Mouse (Mus musculus): Measurements from ENCODE around the gene Mbip.
A peak's percentile ranks its signal among the peaks of the same experiment; 100 is the strongest.

Gene Mbip

DNA sequence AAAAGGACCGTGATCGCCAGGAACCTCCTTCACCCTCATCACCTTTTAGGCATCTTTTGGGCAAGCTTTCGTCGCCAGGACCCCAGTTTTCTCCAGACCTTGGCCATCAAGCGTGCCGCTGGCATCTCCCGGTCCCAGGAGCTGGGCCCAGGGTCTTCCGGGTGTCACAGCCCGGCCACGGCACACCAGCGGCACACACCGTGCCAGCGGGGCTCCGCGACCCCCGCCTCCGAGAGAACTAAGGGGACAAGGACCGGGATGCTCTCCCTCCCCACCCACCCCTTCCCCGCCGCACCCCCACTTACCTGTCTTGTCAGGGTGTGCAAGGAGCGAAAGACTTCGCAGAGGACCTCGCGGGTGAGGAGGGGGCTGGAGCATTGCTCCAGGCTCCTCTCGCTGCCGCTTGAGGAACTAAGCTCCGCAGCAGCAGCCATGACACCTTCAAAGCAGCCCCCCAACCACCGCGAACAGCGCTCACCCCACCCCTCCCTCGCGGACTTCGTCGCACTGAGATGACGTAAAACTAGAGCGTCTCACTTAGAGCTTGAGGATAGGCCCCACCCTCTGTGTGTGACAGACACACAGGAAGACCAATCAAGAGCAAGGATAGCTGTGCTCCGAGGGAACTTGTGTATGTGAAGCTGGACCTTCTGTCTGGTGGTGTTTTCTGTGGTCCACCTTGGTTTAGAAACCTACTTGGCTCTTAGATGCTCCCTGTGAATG is at the start of gene Mbip:
Gene Mbip, minus strand, starts transcription at position 528 of the 723 bp plus-strand sequence.
- no peak for TF ChIP-seq CTCF (conservative IDR thresholded peaks at IDR 0.05; ENCODE audit: low read length)
- no peak for TF ChIP-seq POU5F1 (IDR thresholded peaks at IDR 0.05; ENCODE audit: borderline replicate concordance, low read length)
- TF ChIP-seq NANOG (IDR thresholded peaks at IDR 0.05; ENCODE audit: borderline replicate concordance, low read length), result no peak
- Histone ChIP-seq H3K9me3 (ENCODE audit: low read length) (no peaks in the 10 kb centered on the region), H3K36me3 (ENCODE audit: insufficient read depth, low read length) (no peaks in the 10 kb centered on the region), H3K4me3 (replicated peaks; ENCODE audit: low read length) (peak within 1 kb of the TSS; percentile 96), H3K27me3 (ENCODE audit: insufficient read depth, low read length) (no peaks in the 10 kb centered on the region), H3K4me1 (replicated peaks; ENCODE audit: low read depth, low read length) (peaks cover 10% of the 10 kb centered on the region)

- Histone ChIP-seq H3K4me3 (replicated peaks; ENCODE audit: low read length) (no peak overlapping the region), H3K4me1 (replicated peaks; ENCODE audit: low read depth, low read length) (no peaks in the 10 kb centered on the region), H3K9me3 (ENCODE audit: low read length) (no peaks in the 10 kb centered on the region), H3K36me3 (ENCODE audit: insufficient read depth, low read length) (no peaks in the 10 kb centered on the region), H3K27me3 (ENCODE audit: insufficient read depth, low read length) (no peaks in the 10 kb centered on the region)
- TF ChIP-seq POU5F1 (IDR thresholded peaks at IDR 0.05; ENCODE audit: borderline replicate concordance, low read length) (no peak), NANOG (IDR thresholded peaks at IDR 0.05; ENCODE audit: borderline replicate concordance, low read length) (no peak)
Observed at GRCm38 (mm10) chr12:56387647-56388205, 42.0 kb upstream of the Mbip start.

DNA sequence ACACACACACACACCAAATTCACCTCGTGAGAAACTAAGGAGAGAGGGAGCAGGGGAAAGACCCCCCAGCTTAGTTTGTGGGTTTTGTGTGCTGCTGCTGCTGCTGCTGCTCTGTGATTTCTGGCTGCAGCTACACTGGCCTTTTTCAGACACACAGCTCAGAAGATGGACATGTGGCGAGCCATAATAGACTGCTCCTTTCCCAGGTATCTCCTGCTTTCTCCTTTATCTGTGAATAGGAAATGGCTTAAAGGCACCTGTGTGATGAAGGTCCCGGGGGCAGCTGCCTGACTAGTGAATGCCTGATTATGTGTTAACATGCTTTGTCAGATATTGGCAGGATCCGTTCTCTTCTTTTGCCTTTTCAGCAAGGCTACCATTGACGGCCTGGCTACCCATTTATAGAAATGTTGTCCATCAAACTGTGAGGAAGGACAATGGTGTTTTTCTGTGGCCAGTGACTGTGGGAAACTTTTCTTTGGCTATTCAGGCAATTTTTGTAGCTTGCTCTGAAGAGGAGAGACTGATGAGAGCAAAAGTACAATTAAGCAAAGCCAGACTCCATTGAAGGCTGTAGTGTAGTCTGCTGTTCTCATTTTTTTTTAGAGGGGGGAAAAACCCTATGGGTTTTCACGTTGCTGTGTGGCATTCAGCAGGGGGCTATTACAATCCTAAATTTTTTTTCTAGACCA is 41.4 kb upstream of the Mbip start:
- Histone ChIP-seq H3K27me3 (ENCODE audit: insufficient read depth, low read length) (no peaks in the 10 kb centered on the region), H3K9me3 (ENCODE audit: low read length) (no peaks in the 10 kb centered on the region), H3K4me1 (replicated peaks; ENCODE audit: low read depth, low read length) (no peaks in the 10 kb centered on the region), H3K4me3 (replicated peaks; ENCODE audit: low read length) (no peak overlapping the region), H3K36me3 (ENCODE audit: insufficient read depth, low read length) (no peaks in the 10 kb centered on the region)
- no peak for TF ChIP-seq CTCF (conservative IDR thresholded peaks at IDR 0.05; ENCODE audit: low read length)
- no peak for TF ChIP-seq NANOG (IDR thresholded peaks at IDR 0.05; ENCODE audit: borderline replicate concordance, low read length)
- no peak for TF ChIP-seq POU5F1 (IDR thresholded peaks at IDR 0.05; ENCODE audit: borderline replicate concordance, low read length)

GRCm38 (mm10) chr12:56344771-56345314 is 851 bp downstream of the Mbip start:
- H3K9me3 ChIP-seq (ENCODE audit: low read length), result no peaks in the 10 kb centered on the region
- H3K4me3 ChIP-seq (replicated peaks; ENCODE audit: low read length), result peak overlapping the region; percentile 96
- TF ChIP-seq POU5F1 (IDR thresholded peaks at IDR 0.05; ENCODE audit: borderline replicate concordance, low read length), result no peak
- no peak for TF ChIP-seq NANOG (IDR thresholded peaks at IDR 0.05; ENCODE audit: borderline replicate concordance, low read length)
- no peak for TF ChIP-seq CTCF (conservative IDR thresholded peaks at IDR 0.05; ENCODE audit: low read length)
- H3K27me3 ChIP-seq (ENCODE audit: insufficient read depth, low read length), result no peaks in the 10 kb centered on the region
- H3K36me3 ChIP-seq (ENCODE audit: insufficient read depth, low read length), result 0 out of 2 replicates have a peak, but pooled peaks cover 5% of the 10 kb centered on the region
- H3K4me1 ChIP-seq (replicated peaks; ENCODE audit: low read depth, low read length), result peaks cover 13% of the 10 kb centered on the region

- no peaks in the 10 kb centered on the region for H3K9me3 ChIP-seq (ENCODE audit: low read length)
- no peak overlapping the region for H3K4me3 ChIP-seq (replicated peaks; ENCODE audit: low read length)
- peaks cover 12% of the 10 kb centered on the region for H3K4me1 ChIP-seq (replicated peaks; ENCODE audit: low read depth, low read length)
- TF ChIP-seq NANOG (IDR thresholded peaks at IDR 0.05; ENCODE audit: borderline replicate concordance, low read length), result no peak
- no peak for TF ChIP-seq CTCF (conservative IDR thresholded peaks at IDR 0.05; ENCODE audit: low read length)
- TF ChIP-seq POU5F1 (IDR thresholded peaks at IDR 0.05; ENCODE audit: borderline replicate concordance, low read length), result no peak
- peaks cover 45% of the 10 kb centered on the region for H3K36me3 ChIP-seq (ENCODE audit: insufficient read depth, low read length)
- no peaks in the 10 kb centered on the region for H3K27me3 ChIP-seq (ENCODE audit: insufficient read depth, low read length)
Observed at GRCm38 (mm10) chr12:56339295-56340056, 6.2 kb downstream of the Mbip start.

- H3K27me3 ChIP-seq (ENCODE audit: insufficient read depth, low read length), result no peaks in the 10 kb centered on the region
- no peaks in the 10 kb centered on the region for H3K9me3 ChIP-seq (ENCODE audit: low read length)
- TF ChIP-seq POU5F1 (IDR thresholded peaks at IDR 0.05; ENCODE audit: borderline replicate concordance, low read length) (no peak), NANOG (IDR thresholded peaks at IDR 0.05; ENCODE audit: borderline replicate concordance, low read length) (no peak), CTCF (conservative IDR thresholded peaks at IDR 0.05; ENCODE audit: low read length) (no peak)
- H3K4me1 ChIP-seq (replicated peaks; ENCODE audit: low read depth, low read length), result no peaks in the 10 kb centered on the region
- H3K36me3 ChIP-seq (ENCODE audit: insufficient read depth, low read length), result peaks cover 81% of the 10 kb centered on the region
- no peak overlapping the region for H3K4me3 ChIP-seq (replicated peaks; ENCODE audit: low read length)
Observed at GRCm38 (mm10) chr12:56333461-56333860, 12.2 kb downstream of the Mbip start.

DNA sequence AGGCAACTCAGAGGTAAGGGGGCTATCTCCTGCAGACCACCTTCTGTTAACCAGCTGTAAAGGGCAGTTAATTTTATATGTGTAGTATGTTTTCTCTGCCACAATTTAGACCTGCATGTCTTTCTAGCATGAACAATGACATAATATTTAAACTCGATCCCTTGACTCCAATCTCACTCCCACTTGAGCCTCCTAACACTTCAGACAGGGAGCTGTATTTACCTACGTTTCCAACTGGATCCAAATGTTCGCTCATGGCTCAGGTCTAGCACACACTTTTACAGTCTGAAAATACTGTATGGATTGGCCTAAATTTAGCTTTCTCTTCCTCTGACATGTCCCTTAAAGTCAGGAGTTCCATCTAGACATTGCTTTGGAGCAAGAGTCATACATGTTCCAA is 13.2 kb downstream of the Mbip start:
- no peak for TF ChIP-seq NANOG (IDR thresholded peaks at IDR 0.05; ENCODE audit: borderline replicate concordance, low read length)
- no peak for TF ChIP-seq CTCF (conservative IDR thresholded peaks at IDR 0.05; ENCODE audit: low read length)
- TF ChIP-seq POU5F1 (IDR thresholded peaks at IDR 0.05; ENCODE audit: borderline replicate concordance, low read length), result no peak
- Histone ChIP-seq H3K9me3 (ENCODE audit: low read length) (no peaks in the 10 kb centered on the region), H3K4me3 (replicated peaks; ENCODE audit: low read length) (no peak overlapping the region), H3K27me3 (ENCODE audit: insufficient read depth, low read length) (no peaks in the 10 kb centered on the region), H3K4me1 (replicated peaks; ENCODE audit: low read depth, low read length) (no peaks in the 10 kb centered on the region), H3K36me3 (ENCODE audit: insufficient read depth, low read length) (peaks cover 88% of the 10 kb centered on the region)

All from E14TG2a.4 (cell line).